Comparison of ENCODE assay signal across 18 mouse cellular contexts in genomic region chr4:26171177-26171576, GRCm38 (mm10).
A peak's percentile ranks its signal among the peaks of the same experiment; 100 is the strongest.
DNase-seq lines count a peak whose midpoint lies in the region; ATAC-seq lines count a peak whose summit lies in the region.
"Had no signal": no experiment of that assay in that cellular context is flagged by ENCODE, and none has a peak within 500 bp of the region (broad histone marks: within the 10 kb centered on the region; RNA-seq: fewer than 3 reads in every experiment).

No protein-coding gene starts in this region.

- H3K9ac ChIP-seq in forebrain, embryonic 11.5 days (ENCODE audit: low read length) = no peak overlapping the region; the same call in 1 of the 2 replicates
- H3K9ac ChIP-seq in forebrain, embryonic 16.5 days (replicated peaks; ENCODE audit: low read depth, low read length) = no peak overlapping the region
- H3K9ac ChIP-seq in hindbrain, embryonic 11.5 days (ENCODE audit: low read depth, low read length) = no peak overlapping the region
- H3K9ac ChIP-seq in hindbrain, embryonic 12.5 days = no peak overlapping the region
- no peak overlapping the region for H3K9ac ChIP-seq in midbrain, embryonic 13.5 days (replicated peaks)
- H3K9ac ChIP-seq in midbrain, embryonic 16.5 days (ENCODE audit: low read depth, low read length) = no peak overlapping the region
- no peak overlapping the region for H3K9ac ChIP-seq in neural tube, embryonic 14.5 days (replicated peaks; ENCODE audit: low read depth, low read length)
- H3K9ac ChIP-seq: heart, embryonic 13.5 days; intestine, embryonic 15.5 days had no signal

- WGBS in forebrain, embryonic 11.5 days = 73% methylated on average over 1 of the region's 1 CpGs
- WGBS in forebrain, embryonic 16.5 days = 47% methylated on average over 1 of the region's 1 CpGs
- WGBS in hindbrain, embryonic 11.5 days = 92% methylated on average over 1 of the region's 1 CpGs
- 77% methylated on average over 1 of the region's 1 CpGs for WGBS in hindbrain, embryonic 12.5 days
- 53% methylated on average over 1 of the region's 1 CpGs for WGBS in midbrain, embryonic 13.5 days
- WGBS in midbrain, embryonic 16.5 days = 67% methylated on average over 1 of the region's 1 CpGs
- WGBS in neural tube, embryonic 14.5 days = 27% methylated on average over 1 of the region's 1 CpGs

- no peaks in the 10 kb centered on the region for H3K9me3 ChIP-seq in forebrain, embryonic 11.5 days (ENCODE audit: control insufficient read depth, low read length)
- H3K9me3 ChIP-seq in forebrain, embryonic 16.5 days (ENCODE audit: control insufficient read depth, low read length) = no peaks in the 10 kb centered on the region
- H3K9me3 ChIP-seq in hindbrain, embryonic 11.5 days (ENCODE audit: control insufficient read depth, low read length) = no peaks in the 10 kb centered on the region
- H3K9me3 ChIP-seq in hindbrain, embryonic 12.5 days (replicated peaks) = no peaks in the 10 kb centered on the region
- no peaks in the 10 kb centered on the region for H3K9me3 ChIP-seq in midbrain, embryonic 13.5 days
- no peaks in the 10 kb centered on the region for H3K9me3 ChIP-seq in midbrain, embryonic 16.5 days (replicated peaks; ENCODE audit: control insufficient read depth, low read length, poor library complexity, severe bottlenecking)
- H3K9me3 ChIP-seq in neural tube, embryonic 14.5 days (ENCODE audit: control insufficient read depth, low read length) = no peaks in the 10 kb centered on the region
- H3K9me3 ChIP-seq: embryonic facial prominence, embryonic 10.5 days; intestine, embryonic 15.5 days had no signal

- ATAC-seq in forebrain, embryonic 11.5 days (replicated peaks; ENCODE audit: low FRiP score) = peak; percentile 30; the same call in 1 of the 2 replicates
- ATAC-seq in forebrain, embryonic 16.5 days = no peak
- peak; percentile 66 for ATAC-seq in hindbrain, embryonic 11.5 days (ENCODE audit: low FRiP score)
- no peak for ATAC-seq in hindbrain, embryonic 12.5 days (ENCODE audit: low FRiP score)
- 0 out of 2 replicates have a peak, but pooled peaks have one; percentile 40 for ATAC-seq in midbrain, embryonic 13.5 days
- ATAC-seq in midbrain, embryonic 16.5 days = no peak
- ATAC-seq in neural tube, embryonic 14.5 days (ENCODE audit: low read depth) = peak; percentile 44; the same call in 1 of the 2 replicates
- ATAC-seq: intestine, embryonic 15.5 days had no signal

- H3K27ac ChIP-seq in forebrain, embryonic 11.5 days (ENCODE audit: low read depth, low read length) = no peak overlapping the region
- no peak overlapping the region for H3K27ac ChIP-seq in forebrain, embryonic 16.5 days (ENCODE audit: low read length)
- H3K27ac ChIP-seq in hindbrain, embryonic 11.5 days (ENCODE audit: low read depth, low read length) = no peak overlapping the region
- no peak overlapping the region for H3K27ac ChIP-seq in hindbrain, embryonic 12.5 days
- no peak overlapping the region for H3K27ac ChIP-seq in midbrain, embryonic 13.5 days
- H3K27ac ChIP-seq in midbrain, embryonic 16.5 days (ENCODE audit: low read length) = no peak overlapping the region
- no peak overlapping the region for H3K27ac ChIP-seq in neural tube, embryonic 14.5 days (ENCODE audit: low read depth, low read length)
- H3K27ac ChIP-seq: embryonic facial prominence, embryonic 10.5 days; heart, embryonic 13.5 days; intestine, embryonic 15.5 days had no signal

- DNase-seq in forebrain, embryonic 11.5 days (ENCODE audit: low spot score) = no peak
- DNase-seq in hindbrain, embryonic 11.5 days (ENCODE audit: low spot score) = no peak
- no peak for DNase-seq in kidney, adult 11 months
- DNase-seq: adrenal gland, postnatal 10 days; cerebellum, adult 11 months; cerebellum, adult 9-10 months; cerebellum, postnatal 25 days; gastrocnemius, postnatal 36 days; heart, adult 11 months; heart, postnatal 36 days had no signal

- H3K4me2 ChIP-seq in forebrain, embryonic 11.5 days (ENCODE audit: low read depth, low read length, severe bottlenecking) = no peak overlapping the region
- H3K4me2 ChIP-seq in forebrain, embryonic 16.5 days (ENCODE audit: low read length) = no peak overlapping the region
- H3K4me2 ChIP-seq in hindbrain, embryonic 11.5 days (replicated peaks; ENCODE audit: low read depth, low read length) = no peak overlapping the region
- no peak overlapping the region for H3K4me2 ChIP-seq in hindbrain, embryonic 12.5 days (replicated peaks)
- no peak overlapping the region for H3K4me2 ChIP-seq in midbrain, embryonic 13.5 days (replicated peaks)
- H3K4me2 ChIP-seq in midbrain, embryonic 16.5 days (ENCODE audit: low read length) = no peak overlapping the region
- no peak overlapping the region for H3K4me2 ChIP-seq in neural tube, embryonic 14.5 days (ENCODE audit: low read depth, low read length)
- H3K4me2 ChIP-seq: heart, embryonic 13.5 days; intestine, embryonic 15.5 days had no signal

- H3K36me3 ChIP-seq in forebrain, embryonic 11.5 days (ENCODE audit: control insufficient read depth, insufficient read depth, low read length) = no peaks in the 10 kb centered on the region
- H3K36me3 ChIP-seq in forebrain, embryonic 16.5 days (ENCODE audit: control insufficient read depth, insufficient read depth) = no peaks in the 10 kb centered on the region
- H3K36me3 ChIP-seq in hindbrain, embryonic 11.5 days (ENCODE audit: control insufficient read depth, insufficient read depth, low read length) = no peaks in the 10 kb centered on the region
- H3K36me3 ChIP-seq in hindbrain, embryonic 12.5 days = no peaks in the 10 kb centered on the region
- H3K36me3 ChIP-seq in midbrain, embryonic 13.5 days = no peaks in the 10 kb centered on the region
- H3K36me3 ChIP-seq in midbrain, embryonic 16.5 days (ENCODE audit: control insufficient read depth, insufficient read depth, low read length) = no peaks in the 10 kb centered on the region
- H3K36me3 ChIP-seq in neural tube, embryonic 14.5 days (ENCODE audit: control insufficient read depth, insufficient read depth, low read length) = no peaks in the 10 kb centered on the region
- H3K36me3 ChIP-seq: embryonic facial prominence, embryonic 10.5 days; heart, embryonic 13.5 days; intestine, embryonic 15.5 days had no signal

- H3K27me3 ChIP-seq in forebrain, embryonic 11.5 days (ENCODE audit: control insufficient read depth, insufficient read depth, low read length) = no peaks in the 10 kb centered on the region
- H3K27me3 ChIP-seq in forebrain, embryonic 16.5 days (replicated peaks; ENCODE audit: control insufficient read depth, insufficient read depth, low read length) = no peaks in the 10 kb centered on the region
- H3K27me3 ChIP-seq in hindbrain, embryonic 11.5 days (ENCODE audit: control insufficient read depth, insufficient read depth, low read length) = no peaks in the 10 kb centered on the region
- no peaks in the 10 kb centered on the region for H3K27me3 ChIP-seq in hindbrain, embryonic 12.5 days
- no peaks in the 10 kb centered on the region for H3K27me3 ChIP-seq in midbrain, embryonic 13.5 days
- no peaks in the 10 kb centered on the region for H3K27me3 ChIP-seq in midbrain, embryonic 16.5 days (ENCODE audit: control insufficient read depth, insufficient read depth, low read depth, low read length)
- H3K27me3 ChIP-seq in neural tube, embryonic 14.5 days (ENCODE audit: control insufficient read depth, insufficient read depth, low read length) = no peaks in the 10 kb centered on the region
- H3K27me3 ChIP-seq: heart, embryonic 13.5 days; intestine, embryonic 15.5 days had no signal

- no peak overlapping the region for H3K4me3 ChIP-seq in forebrain, embryonic 11.5 days (ENCODE audit: low read depth, low read length)
- H3K4me3 ChIP-seq in forebrain, embryonic 16.5 days (replicated peaks; ENCODE audit: low read length) = no peak overlapping the region
- no peak overlapping the region for H3K4me3 ChIP-seq in hindbrain, embryonic 11.5 days (ENCODE audit: low read depth, low read length)
- no peak overlapping the region for H3K4me3 ChIP-seq in hindbrain, embryonic 12.5 days
- H3K4me3 ChIP-seq in midbrain, embryonic 13.5 days (replicated peaks) = no peak overlapping the region
- no peak overlapping the region for H3K4me3 ChIP-seq in midbrain, embryonic 16.5 days (ENCODE audit: low read depth, low read length)
- no peak overlapping the region for H3K4me3 ChIP-seq in neural tube, embryonic 14.5 days (ENCODE audit: low read depth, low read length)
- H3K4me3 ChIP-seq: embryonic facial prominence, embryonic 10.5 days; heart, embryonic 13.5 days; intestine, embryonic 15.5 days had no signal

- no peaks in the 10 kb centered on the region for H3K4me1 ChIP-seq in forebrain, embryonic 11.5 days (replicated peaks; ENCODE audit: control insufficient read depth, insufficient read depth, low read length)
- H3K4me1 ChIP-seq in forebrain, embryonic 16.5 days (replicated peaks; ENCODE audit: control insufficient read depth, insufficient read depth, low read length) = no peaks in the 10 kb centered on the region
- H3K4me1 ChIP-seq in hindbrain, embryonic 11.5 days (replicated peaks; ENCODE audit: control insufficient read depth, insufficient read depth, low read length) = no peaks in the 10 kb centered on the region
- H3K4me1 ChIP-seq in hindbrain, embryonic 12.5 days = no peaks in the 10 kb centered on the region
- H3K4me1 ChIP-seq in midbrain, embryonic 13.5 days (replicated peaks) = no peaks in the 10 kb centered on the region
- H3K4me1 ChIP-seq in midbrain, embryonic 16.5 days (ENCODE audit: control insufficient read depth, insufficient read depth, low read length) = no peaks in the 10 kb centered on the region
- no peaks in the 10 kb centered on the region for H3K4me1 ChIP-seq in neural tube, embryonic 14.5 days (ENCODE audit: control insufficient read depth, insufficient read depth, low read length)
- H3K4me1 ChIP-seq: embryonic facial prominence, embryonic 10.5 days; heart, embryonic 13.5 days; intestine, embryonic 15.5 days had no signal

Comparison
In these comparisons a context has a peak if more than half of its experiments do, and no peak if none do; other contexts are left out.
1. ATAC-seq: peak in forebrain, embryonic 11.5 days (single experiment), hindbrain, embryonic 11.5 days (single experiment), midbrain, embryonic 13.5 days (single experiment) and neural tube, embryonic 14.5 days (single experiment); none in forebrain, embryonic 16.5 days (single experiment), hindbrain, embryonic 12.5 days (single experiment) and midbrain, embryonic 16.5 days (single experiment).